In genomic region chr11:102774621-102775141, GRCm38 (mm10) we compare ENCODE assay signal across 8 mouse cellular contexts. TPM values are rescaled to one million over a fixed set of nuclear protein-coding genes. Genes with fewer than 3 reads are reported as not detected.
DNase-seq lines count a peak whose midpoint lies in the region; ATAC-seq and TF ChIP-seq lines count a peak whose summit lies in the region.

No protein-coding gene starts in this region.

- peaks cover 39% of the 10 kb centered on the region for H3K4me1 ChIP-seq in forebrain, embryonic 16.5 days (replicated peaks; ENCODE audit: control insufficient read depth, insufficient read depth, low read length)
- peaks cover 21% of the 10 kb centered on the region for H3K4me1 ChIP-seq in lung, embryonic 15.5 days

- WGBS in forebrain, embryonic 16.5 days = 1% methylated on average over 24 of the region's 25 CpGs
- 1% methylated on average over 25 of the region's 25 CpGs for WGBS in large intestine, adult 2 months
- WGBS in lung, embryonic 15.5 days = under 1% methylated on average over 25 of the region's 25 CpGs

- H3K4me2 ChIP-seq in forebrain, embryonic 16.5 days (ENCODE audit: low read length) = peak overlapping the region; percentile 94
- H3K4me2 ChIP-seq in lung, embryonic 15.5 days = peak overlapping the region; percentile 99

- H3K4me3 ChIP-seq in forebrain, embryonic 16.5 days (replicated peaks; ENCODE audit: low read length) = peak overlapping the region; percentile 73
- H3K4me3 ChIP-seq in lung, embryonic 15.5 days = peak overlapping the region; percentile 61

- no peak for TF ChIP-seq CTCF in Patski (IDR thresholded peaks at IDR 0.05)

- peak; percentile 72 for DNase-seq in Patski (ENCODE audit: low read depth, low spot score)
- peak; percentile 90 for DNase-seq in cerebellum, adult 11-12 months
- DNase-seq in heart, postnatal 25 days (ENCODE audit: low spot score) = peak; percentile 77
- peak; percentile 54 for DNase-seq in large intestine, adult 2 months (ENCODE audit: low read depth, low spot score)
- DNase-seq in ovary, postnatal 14 days (ENCODE audit: low spot score) = peak; percentile 65
- DNase-seq in urinary bladder, postnatal 4 days (ENCODE audit: low spot score in 2 of 2) = peak; percentile 78 to 84

- H3K9me3 ChIP-seq in forebrain, embryonic 16.5 days (ENCODE audit: control insufficient read depth, low read length) = no peaks in the 10 kb centered on the region
- no peaks in the 10 kb centered on the region for H3K9me3 ChIP-seq in lung, embryonic 15.5 days

- CTCF ChIA-PET in Patski (lab: Charles Lee) = interaction anchor here (0.7 to 3.7 kb wide), 18 partner anchors 9 to 109 kb away, joined by 3 to 26 read pairs (median 4); no protein-coding TSS in a partner anchor

- in situ Hi-C loops in Patski (cut with MboI; ENCODE audit: low pct_unique_long_range_greater_than_20kb) = loop anchor here (5.0 to 25.0 kb wide), 3 partner anchors 48 to 213 kb away; no protein-coding TSS in a partner anchor

- POLR2A ChIA-PET in Patski (lab: Charles Lee) = interaction anchor here (0.6 to 1.8 kb wide), 3 partner anchors 16 to 77 kb away, joined by 3 to 6 read pairs (median 4); no protein-coding TSS in a partner anchor

- peak overlapping the region; percentile 96 for H3K27ac ChIP-seq in forebrain, embryonic 16.5 days (ENCODE audit: low read length)
- H3K27ac ChIP-seq in lung, embryonic 15.5 days = peak overlapping the region; percentile 83

- H3K9ac ChIP-seq in forebrain, embryonic 16.5 days (replicated peaks; ENCODE audit: low read depth, low read length) = peak overlapping the region; percentile 93
- peak overlapping the region; percentile 67 for H3K9ac ChIP-seq in lung, embryonic 15.5 days

- no peaks in the 10 kb centered on the region for H3K27me3 ChIP-seq in Patski
- no peaks in the 10 kb centered on the region for H3K27me3 ChIP-seq in forebrain, embryonic 16.5 days (replicated peaks; ENCODE audit: control insufficient read depth, insufficient read depth, low read length)
- peaks cover 10% of the 10 kb centered on the region; the same call in 1 of the 2 replicates for H3K27me3 ChIP-seq in lung, embryonic 15.5 days

- intact Hi-C loops in heart, postnatal 25 days (cut with DNase I) = loop anchor here (1.0 to 5.0 kb wide), 2 partner anchors 90 to 218 kb away; no protein-coding TSS in a partner anchor

- ATAC-seq in Patski = peak; percentile 76
- ATAC-seq in forebrain, embryonic 16.5 days = peak; percentile 88
- ATAC-seq in lung, embryonic 15.5 days (ENCODE audit: borderline replicate concordance, extremely low read depth, low FRiP score, low TSS enrichment) = peak; percentile 88

- H3K36me3 ChIP-seq in forebrain, embryonic 16.5 days (ENCODE audit: control insufficient read depth, insufficient read depth) = no peaks in the 10 kb centered on the region; the same call in 1 of the 2 replicates
- no peaks in the 10 kb centered on the region for H3K36me3 ChIP-seq in lung, embryonic 15.5 days

RNA-seq across cellular contexts. Expression of gene Adam11, which starts 13.4 kb away (rescaled TPM):
- 5.3 TPM for polyA plus RNA-seq in Patski (2021)
- polyA plus RNA-seq in forebrain, embryonic 16.5 days (2015; fragmentation: Nextera tagmentation; extraction: Ambion mirVana) = 21.4 and 33.7 TPM in 2 replicates
- 1 to 10 TPM; 3.8 to 4.1 TPM for total RNA-seq in heart, postnatal 25 days (2021)
- polyA plus RNA-seq in large intestine, adult 2 months (2012; rRNA removed) = 2.3 and 3.6 TPM in 2 replicates
- 6.1 and 6.3 TPM in 2 replicates for polyA plus RNA-seq in lung, embryonic 15.5 days (2015; fragmentation: Nextera tagmentation; extraction: Ambion mirVana)

RNA-seq across cellular contexts. Expression of gene Gjc1, which starts 44.8 kb away (rescaled TPM):
- polyA plus RNA-seq in Patski (2021) = 33.9 TPM
- 41.9 and 47.9 TPM in 2 replicates for polyA plus RNA-seq in forebrain, embryonic 16.5 days (2015; fragmentation: Nextera tagmentation; extraction: Ambion mirVana)
- total RNA-seq in heart, postnatal 25 days (2021) = 10 to 100 TPM; 27.4 to 29.2 TPM
- polyA plus RNA-seq in large intestine, adult 2 months (2012; rRNA removed) = 3.7 and 3.8 TPM in 2 replicates
- polyA plus RNA-seq in lung, embryonic 15.5 days (2015; fragmentation: Nextera tagmentation; extraction: Ambion mirVana) = 71.5 and 76.5 TPM in 2 replicates

Comparison
In these comparisons a context has a peak if more than half of its experiments do, and no peak if none do; other contexts are left out.
1. Peak in every context shown above with its lines: DNase-seq, ATAC-seq, H3K4me3 ChIP-seq and H3K27ac ChIP-seq.